Mouse (Mus musculus): ENCODE measurements at regions not wholly inside any gene's neighbourhood (a gene's known extent, or its start where the extent isn't known, plus 50 kb on each side); places are given as distances from the start of the nearest gene placed in this dataset.

- DNase-seq (ENCODE audit: low spot score in 2 of 2): peak in 1 of 2 experiments; percentile 27
Observed at GRCm38 (mm10) chr11:8227772-8228425, 436.4 kb downstream of the Tns3 start.

- DNase-seq (ENCODE audit: low spot score in 2 of 2): no peak
Observed at GRCm38 (mm10) chr11:8224366-8224765, 440.0 kb downstream of the Tns3 start.

- no peak for DNase-seq (ENCODE audit: low spot score in 2 of 2)
Observed at GRCm38 (mm10) chr11:8220618-8221017, 443.7 kb downstream of the Tns3 start.

GRCm38 (mm10) chr11:8219911-8220310 is 444.4 kb downstream of the Tns3 start:
- no peak for DNase-seq (ENCODE audit: low spot score in 2 of 2)

- peak; percentile 26 to 33 for DNase-seq (ENCODE audit: low spot score in 2 of 2)
Observed at GRCm38 (mm10) chr11:8215634-8216033, 448.7 kb downstream of the Tns3 start.

GRCm38 (mm10) chr11:8214305-8214903 is 449.9 kb downstream of the Tns3 start:
- no peak for DNase-seq (ENCODE audit: low spot score in 2 of 2)

GRCm38 (mm10) chr11:8213130-8213529 is 451.2 kb downstream of the Tns3 start:
- DNase-seq (ENCODE audit: low spot score in 2 of 2): no peak

GRCm38 (mm10) chr11:8212714-8213113 is 451.6 kb downstream of the Tns3 start:
- no peak for DNase-seq (ENCODE audit: low spot score in 2 of 2)

GRCm38 (mm10) chr11:8209041-8209440 is 455.3 kb downstream of the Tns3 start:
- no peak for DNase-seq (ENCODE audit: low spot score in 2 of 2)

- DNase-seq (ENCODE audit: low spot score in 2 of 2): no peak
Observed at GRCm38 (mm10) chr11:8199293-8199692, 465.0 kb downstream of the Tns3 start.
